Mouse (Mus musculus) embryonic fibroblast, embryonic 13.5 days (primary cell): ENCODE measurements around the gene Prrc2a. TPM values are rescaled to one million over a fixed set of nuclear protein-coding genes. Genes with fewer than 3 reads are reported as not detected.

Experiments used
- H3K27ac ChIP-seq: 2 replicates; pipeline ENCODE4 v1.5.1; 2012; ENCODE audit warnings: low read length, control low read depth, inconsistent platforms; ENCODE audit not compliant: insufficient read depth
- H3K4me1 ChIP-seq: 2 replicates; pipeline ENCODE4 v1.6.1; 2011; ENCODE audit warnings: low read length; ENCODE audit not compliant: control insufficient read depth, insufficient read depth
- H3K4me3 ChIP-seq: 2 replicates; pipeline ENCODE4 v1.5.1; 2011; ENCODE audit warnings: mild to moderate bottlenecking, control low read depth, low read length; ENCODE audit not compliant: insufficient read depth
- CTCF ChIP-seq: IDR thresholded peaks from 2 replicates; pipeline ENCODE4 v1.5.1; 2011; ENCODE audit warnings: mild to moderate bottlenecking, control low read depth, low read length, moderate library complexity, borderline replicate concordance; ENCODE audit not compliant: insufficient read depth
- POLR2A ChIP-seq: IDR thresholded peaks from 2 replicates; pipeline ENCODE4 v1.6.1; 2011; ENCODE audit warnings: low read depth, mild to moderate bottlenecking, control low read depth, low read length, moderate library complexity
- polyA plus RNA-seq: library from polyadenylated mRNA; stranded (reverse); fragments of >200 nt; gene quantifications from 2 replicates; pipeline ENCODE4 v1.2.4, GENCODE M21; 2011; ENCODE audit warnings: low read depth; ENCODE audit not compliant: missing spikeins, insufficient read length

Gene Prrc2a
- polyA plus RNA-seq, 1 experiment, result 174 TPM

GRCm38 (mm10) chr17:35163326-35164081 lies 1.2 kb downstream of the Prrc2a start:
- TF ChIP-seq POLR2A, result no peak
- TF ChIP-seq CTCF, result no peak
- Histone ChIP-seq H3K4me3 (peak overlapping the region; percentile 100), H3K4me1 (no peaks in the 10 kb centered on the region), H3K27ac (peak overlapping the region; percentile 51)

DNA sequence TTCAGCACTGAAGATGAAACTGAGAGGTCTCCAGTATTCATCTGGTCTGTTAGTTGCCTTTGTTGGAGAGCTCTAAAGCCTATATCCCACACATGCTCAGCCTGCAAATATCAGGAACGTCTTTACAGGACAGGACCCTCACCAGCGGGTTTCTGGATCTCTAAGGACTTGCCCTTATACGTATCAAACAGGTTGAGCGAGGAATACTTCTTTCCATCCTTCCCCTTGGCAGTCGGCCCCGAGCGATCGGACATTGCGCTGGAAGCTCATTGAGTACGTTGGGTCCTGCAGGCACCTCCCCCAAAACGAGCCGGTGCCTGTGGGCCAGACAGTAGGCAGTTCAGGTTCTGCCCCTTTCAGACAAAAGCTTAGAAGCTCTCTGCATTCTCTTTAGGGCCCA lies 2.0 kb downstream of the Prrc2a start:
- TF ChIP-seq CTCF (no peak), POLR2A (no peak)
- Histone ChIP-seq H3K4me3 (peak overlapping the region; percentile 100), H3K27ac (no peak overlapping the region), H3K4me1 (no peaks in the 10 kb centered on the region)

- peak overlapping the region; percentile 100 for H3K4me3 ChIP-seq
- no peak for TF ChIP-seq POLR2A
- H3K27ac ChIP-seq, result no peak overlapping the region
- H3K4me1 ChIP-seq, result no peaks in the 10 kb centered on the region
Observed at GRCm38 (mm10) chr17:35162121-35162520, 2.6 kb downstream of the Prrc2a start.

DNA sequence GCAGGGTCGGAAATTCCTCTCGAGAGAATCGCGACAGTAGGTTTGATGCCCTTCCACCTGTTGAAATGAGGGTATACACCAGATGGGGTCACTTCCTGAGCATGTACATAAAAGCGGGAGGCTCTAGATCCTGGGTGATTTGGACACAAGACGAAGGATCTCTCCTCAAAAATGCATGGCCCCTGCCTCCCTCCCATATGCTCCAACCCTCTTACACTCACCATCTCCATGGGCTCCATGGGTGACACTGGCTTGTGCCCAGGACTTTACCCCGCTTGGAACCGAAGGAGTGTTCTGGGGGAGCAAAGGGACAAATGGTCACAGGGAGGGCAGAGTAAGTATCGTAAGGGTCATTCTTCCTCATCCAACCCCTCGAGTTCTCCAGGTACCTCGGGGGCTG lies 3.3 kb downstream of the Prrc2a start:
- Histone ChIP-seq H3K27ac (no peak overlapping the region), H3K4me3 (no peak overlapping the region), H3K4me1 (no peaks in the 10 kb centered on the region)
- TF ChIP-seq CTCF (no peak), POLR2A (no peak)

DNA sequence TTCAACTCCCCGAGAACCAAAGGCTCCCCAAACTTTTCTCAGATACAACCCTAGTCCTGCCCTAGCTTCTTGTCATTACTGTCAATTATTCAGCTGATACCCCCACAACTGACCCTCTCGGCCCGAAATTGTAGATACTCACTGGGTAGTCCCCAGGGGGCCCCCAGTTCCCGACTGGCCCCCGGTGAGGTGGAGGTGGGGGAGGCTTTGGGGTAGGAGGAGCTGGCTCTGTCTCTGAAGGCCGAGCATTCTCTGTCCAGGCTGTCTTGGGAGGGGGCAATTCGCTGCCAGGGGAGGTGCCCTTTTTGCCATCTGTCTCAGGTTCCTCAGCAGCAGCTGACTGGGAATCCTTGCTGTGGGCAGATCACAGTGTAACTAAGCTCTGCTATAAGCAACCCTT lies 5.1 kb downstream of the Prrc2a start:
- Histone ChIP-seq H3K4me1 (no peaks in the 10 kb centered on the region), H3K4me3 (no peak overlapping the region), H3K27ac (no peak overlapping the region)
- TF ChIP-seq POLR2A (no peak), CTCF (no peak)

DNA sequence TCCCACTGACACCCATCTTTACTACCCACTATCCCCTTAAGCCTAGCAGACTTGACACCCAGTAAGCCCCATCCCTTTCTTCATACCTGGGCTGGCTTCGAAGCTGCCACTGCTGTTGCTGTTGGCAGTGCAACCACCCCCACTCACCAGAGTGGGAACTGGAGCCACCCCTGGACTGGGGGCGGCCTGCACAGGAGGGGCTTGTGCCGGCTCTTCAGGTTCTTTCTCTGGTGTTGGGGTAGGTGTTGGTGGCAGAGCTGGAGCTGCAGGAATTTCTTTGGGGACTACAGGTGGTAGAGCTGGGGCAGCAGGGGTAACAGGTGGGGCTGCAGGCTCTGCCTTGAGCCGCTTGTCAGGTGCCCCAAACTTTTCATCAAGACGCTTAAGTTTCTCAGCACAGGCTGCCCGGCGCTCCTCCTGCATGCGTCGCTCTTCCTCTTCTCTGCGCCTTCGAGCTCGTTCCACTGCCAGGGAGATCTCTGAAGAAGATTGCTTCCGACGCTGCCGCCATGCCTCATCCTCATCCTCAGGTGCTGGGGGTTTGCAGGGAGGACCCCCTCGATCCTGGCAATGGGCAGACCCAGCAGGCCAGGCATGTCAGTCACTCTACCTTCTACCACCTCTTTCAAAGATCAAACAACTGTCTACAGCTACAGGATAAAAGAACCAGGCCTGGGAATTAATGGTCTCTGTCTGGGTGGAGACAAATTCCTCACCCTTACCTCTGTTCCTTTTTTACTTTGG lies 5.7 kb downstream of the Prrc2a start:
- TF ChIP-seq POLR2A (no peak), CTCF (no peak)

DNA sequence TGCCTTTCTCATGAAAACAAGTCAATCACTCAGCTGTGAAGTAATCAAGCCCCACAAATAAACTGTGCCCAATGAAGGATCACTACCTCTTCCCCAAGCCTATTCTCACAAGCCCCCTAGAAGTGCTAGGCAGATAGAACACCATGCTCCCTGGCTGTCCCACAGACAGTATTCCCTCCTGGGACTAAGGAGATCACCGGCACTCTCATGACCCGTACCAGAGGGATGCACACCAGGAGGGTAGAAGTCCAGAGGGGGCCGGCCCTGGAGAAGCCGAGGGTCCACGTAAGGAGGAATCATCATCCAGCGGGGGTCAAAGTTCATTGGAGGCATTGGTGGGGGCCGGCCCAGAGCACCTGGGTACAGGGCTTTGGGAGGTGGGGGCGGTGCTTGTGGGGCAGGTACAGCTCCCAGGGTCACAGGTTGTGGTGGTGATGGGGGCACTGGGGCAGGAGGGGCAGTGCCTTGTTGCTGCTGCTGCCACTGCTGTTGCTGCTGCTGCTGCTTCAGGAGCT lies 7.0 kb downstream of the Prrc2a start:
- Histone ChIP-seq H3K4me1 (no peaks in the 10 kb centered on the region; the same call in 1 of the 2 replicates), H3K4me3 (no peak overlapping the region), H3K27ac (no peak overlapping the region)
- TF ChIP-seq POLR2A (no peak), CTCF (no peak)

More for the DNA sequence above, 5.7 kb downstream of the Prrc2a start:
- no peaks in the 10 kb centered on the region; the same call in 1 of the 2 replicates for H3K4me1 ChIP-seq
- no peak overlapping the region for H3K27ac ChIP-seq
- no peak overlapping the region for H3K4me3 ChIP-seq

- H3K4me1 ChIP-seq, result no peaks in the 10 kb centered on the region; the same call in 1 of the 2 replicates
Observed at GRCm38 (mm10) chr17:35157254-35157653, 7.4 kb downstream of the Prrc2a start.

GRCm38 (mm10) chr17:35156461-35157200 lies 8.1 kb downstream of the Prrc2a start:
- H3K4me3 ChIP-seq, result no peak overlapping the region
- no peak overlapping the region for H3K27ac ChIP-seq
- TF ChIP-seq CTCF (no peak), POLR2A (no peak)
- H3K4me1 ChIP-seq, result no peaks in the 10 kb centered on the region; the same call in 1 of the 2 replicates

More at GRCm38 (mm10) chr17:35157254-35157653, 7.4 kb downstream of the Prrc2a start:
- no peak for TF ChIP-seq CTCF
- no peak for TF ChIP-seq POLR2A
- Histone ChIP-seq H3K4me3 (no peak overlapping the region), H3K27ac (no peak overlapping the region)

GRCm38 (mm10) chr17:35155451-35155850 lies 9.2 kb downstream of the Prrc2a start:
- H3K27ac ChIP-seq, result no peak overlapping the region
- TF ChIP-seq POLR2A, result no peak
- TF ChIP-seq CTCF, result no peak
- H3K4me1 ChIP-seq, result no peaks in the 10 kb centered on the region; the same call in 1 of the 2 replicates
- no peak overlapping the region for H3K4me3 ChIP-seq
